Mouse (Mus musculus): ENCODE data around the gene Arl8b.
A peak's percentile ranks its signal among the peaks of the same experiment; 100 is the strongest.

The Arl8b gene

GRCm38 (mm10) chr6:108784796-108785195, 1.9 kb downstream of the Arl8b start:
- DNase-seq (ENCODE audit: low spot score in 2 of 2), result no peak

GRCm38 (mm10) chr6:108785551-108785950, 2.7 kb downstream of the Arl8b start:
- no peak for DNase-seq (ENCODE audit: low spot score in 2 of 2)

GRCm38 (mm10) chr6:108791498-108791897, 8.6 kb downstream of the Arl8b start:
- no peak for DNase-seq (ENCODE audit: low spot score in 2 of 2)

GRCm38 (mm10) chr6:108795912-108796311, 13.0 kb downstream of the Arl8b start:
- no peak for DNase-seq (ENCODE audit: low spot score in 2 of 2)

DNA sequence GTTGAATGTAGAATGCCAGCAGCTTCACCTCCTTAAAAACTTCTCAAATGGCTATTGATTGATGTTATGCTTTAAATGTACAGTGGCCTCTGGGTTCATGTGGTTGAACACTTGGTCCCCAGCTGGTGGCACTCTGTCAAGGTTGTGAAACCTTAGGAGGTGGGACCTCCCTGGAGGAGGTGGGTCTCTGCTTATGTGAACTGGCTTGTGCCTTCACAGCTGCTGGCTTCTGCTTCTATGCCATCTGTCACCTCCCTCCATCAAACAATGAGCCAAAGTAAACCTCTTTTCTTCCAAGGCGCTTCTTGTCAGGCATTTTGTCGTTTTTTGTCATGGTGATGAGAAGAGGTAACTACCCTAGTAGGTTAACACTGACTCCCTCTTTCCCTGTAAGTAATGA, 13.8 kb downstream of the Arl8b start:
- DNase-seq (ENCODE audit: low spot score in 2 of 2), result peak in 1 of 2 experiments; percentile 17

DNA sequence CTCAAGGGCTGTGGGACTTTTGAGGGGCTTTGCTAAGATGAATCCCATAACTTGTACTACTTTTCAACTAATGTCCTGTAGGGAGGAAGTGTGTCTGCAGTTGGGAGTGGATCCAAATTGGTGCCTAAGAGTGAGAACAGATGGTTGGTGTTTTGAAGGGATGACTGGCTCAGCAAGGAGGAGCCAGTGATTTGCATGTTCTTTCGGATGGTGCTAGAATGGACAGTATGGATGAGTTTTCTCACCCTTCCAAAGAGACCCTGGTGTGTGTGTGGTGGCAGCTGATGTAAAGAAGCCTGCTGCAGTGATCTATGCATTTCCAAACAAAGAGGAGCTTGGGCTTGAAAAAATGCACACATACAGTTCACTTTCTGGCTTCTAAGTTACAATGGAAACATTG, 22.3 kb downstream of the Arl8b start:
- no peak for DNase-seq (ENCODE audit: low spot score in 2 of 2)

GRCm38 (mm10) chr6:108805871-108806270, 23.0 kb downstream of the Arl8b start:
- no peak for DNase-seq (ENCODE audit: low spot score in 2 of 2)

DNA sequence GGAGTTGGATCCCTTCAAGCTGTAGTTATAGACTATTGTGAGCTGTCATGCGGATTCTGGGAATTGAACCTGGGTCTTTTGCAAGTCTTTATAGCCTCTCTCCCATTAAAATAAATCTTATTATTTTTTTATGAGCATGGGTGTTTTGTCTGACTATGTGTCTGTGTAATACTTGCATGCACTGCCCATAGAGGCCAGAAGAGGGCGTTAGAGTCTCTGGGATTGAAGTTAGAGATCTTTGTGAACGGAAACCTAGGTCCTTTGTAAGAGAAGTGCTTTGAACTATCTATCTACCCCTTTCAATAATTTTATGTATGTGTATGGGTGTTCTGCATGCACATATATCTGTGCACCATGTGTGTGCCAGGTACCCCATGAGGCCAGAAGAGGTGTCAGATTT, 24.5 kb downstream of the Arl8b start:
- DNase-seq (ENCODE audit: low spot score in 2 of 2), result no peak

- no peak for DNase-seq (ENCODE audit: low spot score in 2 of 2)
These were observed 25.9 kb downstream of the Arl8b start for GRCm38 (mm10) chr6:108808786-108809185.

DNA sequence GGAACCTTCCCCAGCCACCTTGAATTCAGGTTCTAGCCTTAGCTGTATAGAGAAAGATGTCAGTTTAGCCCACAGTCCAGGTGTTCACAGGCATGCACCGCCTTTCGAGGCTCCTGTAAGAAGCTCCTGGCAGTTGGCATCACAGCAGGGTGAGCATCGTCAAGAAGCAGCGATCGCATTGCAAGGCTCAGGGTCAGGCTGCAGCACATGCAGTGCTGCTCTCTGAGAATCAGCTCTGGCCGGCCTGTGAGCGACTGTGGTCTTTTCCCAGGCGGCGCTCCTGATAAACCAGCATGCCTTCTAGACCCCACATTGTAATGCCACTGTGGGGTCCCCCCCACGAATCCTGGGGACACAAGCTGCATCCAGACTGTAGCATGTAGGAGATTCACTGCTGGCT, 27.3 kb downstream of the Arl8b start:
- DNase-seq (ENCODE audit: low spot score in 2 of 2), result no peak

DNA sequence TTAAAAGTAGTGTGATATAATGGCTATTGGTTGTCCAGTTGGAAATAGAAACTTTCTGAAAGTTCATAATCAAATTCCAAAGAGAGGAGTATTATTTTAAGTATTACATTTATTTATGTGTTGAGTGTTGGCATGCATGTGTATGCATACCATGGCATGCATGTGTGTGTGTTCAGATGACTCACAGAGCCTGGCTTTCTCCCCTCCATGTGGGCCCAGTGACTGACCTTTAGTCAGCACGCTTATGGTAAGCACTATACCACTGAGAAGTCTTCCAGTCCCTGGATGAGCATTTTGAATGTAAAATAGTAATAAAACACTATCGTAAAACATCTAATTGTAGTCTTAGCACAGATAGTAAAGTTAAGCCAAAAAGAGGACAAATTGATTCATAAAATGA, 29.2 kb downstream of the Arl8b start:
- no peak for DNase-seq (ENCODE audit: low spot score in 2 of 2)

GRCm38 (mm10) chr6:108817510-108817909, 34.6 kb downstream of the Arl8b start:
- no peak for DNase-seq (ENCODE audit: low spot score in 2 of 2)

DNA sequence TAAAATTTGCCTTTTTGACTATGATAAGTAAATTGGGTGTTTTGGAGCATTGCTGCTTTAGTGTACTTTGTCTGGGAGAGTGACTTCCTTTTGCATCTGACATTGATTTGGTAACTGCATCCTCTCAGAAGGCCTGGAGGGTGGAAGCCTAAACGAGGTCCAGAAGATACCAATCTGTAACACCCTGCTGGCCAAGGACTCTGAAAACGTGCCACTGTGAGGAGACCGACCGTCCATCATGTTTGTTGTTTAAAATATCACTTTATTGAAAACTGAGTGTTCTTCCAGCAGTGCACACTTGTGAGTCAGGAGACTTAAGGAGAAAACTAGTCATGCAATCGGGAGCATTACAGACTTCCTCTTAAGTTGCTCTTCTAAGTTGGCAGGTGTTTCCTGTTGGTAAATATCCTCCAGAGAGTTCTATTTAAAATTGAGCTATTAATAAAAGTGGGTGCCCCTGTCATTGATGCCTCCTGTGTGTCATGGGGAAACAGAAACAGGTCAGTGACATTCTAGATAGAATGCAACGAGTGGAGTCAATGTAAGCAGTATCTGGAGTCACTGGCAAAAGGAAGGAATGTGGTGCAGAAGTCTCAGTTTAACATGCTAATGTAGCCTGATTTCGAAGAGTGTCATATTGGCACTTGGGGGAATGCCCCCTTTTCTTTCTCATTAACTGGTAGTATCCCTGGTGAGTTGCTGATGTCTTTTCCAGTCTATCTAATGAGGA, 42.1 kb downstream of the Arl8b start:
- DNase-seq (ENCODE audit: low spot score in 2 of 2), result peak; percentile 30 to 55

GRCm38 (mm10) chr6:108826070-108826469, 43.2 kb downstream of the Arl8b start:
- no peak for DNase-seq (ENCODE audit: low spot score in 2 of 2)

DNA sequence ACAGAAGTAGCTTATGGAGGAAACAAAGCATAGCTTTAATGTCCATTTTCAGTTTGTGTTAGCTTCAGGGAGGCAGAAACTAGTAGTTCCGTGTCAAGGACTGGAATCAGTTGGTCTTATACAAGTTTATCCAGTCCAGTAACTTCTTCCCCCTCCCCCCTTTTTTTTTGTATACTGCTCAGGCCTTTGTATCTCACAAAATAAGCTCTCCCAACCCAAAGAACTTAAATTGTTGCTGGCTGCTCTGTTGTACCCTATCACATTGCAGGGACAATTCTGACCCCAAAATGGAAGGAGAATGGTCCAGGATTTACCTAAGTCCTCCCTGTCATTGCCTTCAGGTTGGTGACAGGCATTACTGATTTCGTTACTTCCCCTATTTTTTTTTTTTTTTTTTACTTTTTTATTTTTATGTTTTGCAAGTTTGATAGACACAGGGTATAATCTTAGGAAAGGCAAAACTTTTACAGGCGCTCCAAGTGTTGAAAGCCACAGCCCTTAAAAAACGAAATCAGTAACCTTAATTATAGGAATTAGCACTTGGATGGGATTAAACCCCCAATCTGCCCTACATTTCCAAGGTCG, 44.5 kb downstream of the Arl8b start:
- no peak for DNase-seq (ENCODE audit: low spot score in 2 of 2)

GRCm38 (mm10) chr6:108828234-108828868, 45.5 kb downstream of the Arl8b start, which contains the start of gene Edem1:
TSS of gene Edem1 (plus strand) at chr6:108828641.
- DNase-seq (ENCODE audit: low spot score in 2 of 2), result peak; percentile 98 to 99

DNA sequence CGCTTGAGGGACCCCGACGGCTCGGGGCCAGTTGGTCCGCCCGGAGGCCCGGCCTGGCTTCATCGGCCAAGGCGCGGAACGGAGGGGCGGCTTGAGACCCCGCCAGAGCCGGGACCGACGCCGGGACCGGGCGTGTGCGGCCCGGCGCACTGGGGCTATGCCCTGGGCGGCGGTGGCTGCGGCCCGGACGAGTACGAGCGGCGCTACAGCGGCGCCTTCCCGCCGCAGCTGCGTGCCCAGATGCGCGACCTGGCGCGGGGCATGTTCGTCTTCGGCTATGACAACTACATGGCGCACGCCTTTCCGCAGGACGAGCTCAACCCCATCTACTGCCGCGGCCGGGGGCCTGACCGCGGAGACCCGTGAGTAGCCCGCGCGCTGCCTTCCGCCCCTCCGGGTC, 46.0 kb downstream of the Arl8b start:
- peak in 1 of 2 experiments; percentile 24 for DNase-seq (ENCODE audit: low spot score in 2 of 2)

GRCm38 (mm10) chr6:108829386-108830370, 46.8 kb downstream of the Arl8b start:
- DNase-seq (ENCODE audit: low spot score in 2 of 2), result no peak

DNA sequence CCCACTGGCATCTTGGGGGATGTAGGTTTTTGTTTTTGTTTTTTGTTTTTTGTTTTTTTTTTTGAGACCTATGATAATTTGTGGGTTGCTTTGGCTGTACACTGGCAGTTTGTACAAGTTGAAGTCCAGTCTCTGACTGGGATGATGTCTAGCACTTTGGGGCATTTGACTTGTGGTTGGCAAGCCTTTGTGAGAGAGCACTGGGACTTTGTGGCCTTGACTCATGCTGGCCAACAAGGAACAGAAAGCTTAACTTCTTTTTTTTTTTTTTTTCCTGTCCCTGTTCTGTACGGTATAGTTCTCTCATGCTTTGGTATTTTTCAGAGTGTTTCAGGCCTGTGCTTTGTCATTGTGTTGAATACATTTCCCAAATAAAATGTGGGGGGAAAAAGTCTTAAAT, 49.3 kb downstream of the Arl8b start:
- peak in 1 of 2 experiments; percentile 38 for DNase-seq (ENCODE audit: low spot score in 2 of 2)

DNA sequence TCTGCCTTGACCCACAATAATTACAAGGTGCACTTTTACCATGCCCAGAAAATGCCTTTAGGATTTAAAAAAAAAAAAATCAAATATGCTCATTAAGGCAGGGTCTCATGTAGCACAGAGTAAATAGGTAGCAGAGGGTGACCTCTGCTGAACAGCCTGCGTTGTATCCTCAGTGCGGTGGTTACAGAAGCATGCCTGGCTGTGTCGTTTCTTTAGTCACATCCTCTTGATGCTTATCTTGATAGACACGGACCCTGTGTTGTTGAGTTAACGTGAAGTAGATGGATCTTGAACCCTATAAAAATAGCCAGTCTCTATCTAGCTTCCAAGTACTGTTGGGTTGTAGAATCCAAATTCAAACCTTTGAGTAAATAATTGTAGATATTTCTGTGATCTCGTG, 50.1 kb downstream of the Arl8b start:
- DNase-seq (ENCODE audit: low spot score in 2 of 2), result no peak

- no peak for DNase-seq (ENCODE audit: low spot score in 2 of 2)
These were observed 51.2 kb downstream of the Arl8b start for GRCm38 (mm10) chr6:108833963-108834697.
